Comparison of ENCODE assay signal across 12 mouse cellular contexts in the genomic region with DNA sequence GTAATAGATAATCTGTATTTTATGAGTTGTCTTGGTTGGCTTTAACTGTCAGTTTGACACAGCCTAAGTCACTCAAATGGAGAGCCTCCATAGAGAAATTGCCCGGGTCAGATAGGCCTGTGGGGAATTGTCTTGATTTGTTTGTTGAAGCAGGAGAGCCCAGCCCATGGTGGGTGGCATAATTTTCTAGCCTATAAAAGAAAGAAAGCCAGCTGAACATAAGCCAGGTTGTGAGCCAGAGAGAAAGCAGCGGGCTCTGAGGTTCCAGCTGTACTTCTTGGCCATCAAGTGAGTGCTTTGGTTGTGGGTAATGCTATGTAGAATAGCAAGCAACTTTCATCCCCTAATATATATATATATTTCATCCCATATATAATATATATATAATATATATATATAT.
"Had no signal": no experiment of that assay in that cellular context is flagged by ENCODE, and none has a peak within 500 bp of the region (broad histone marks: within the 10 kb centered on the region; RNA-seq: fewer than 3 reads in every experiment).

No protein-coding gene starts in this region.

- DNase-seq: lung, adult 18-20 months; lung, embryonic 14.5 days; lung, postnatal 10 days; lung, postnatal 4 days; retina, postnatal 1 day; right cerebral cortex, adult 18-20 months; right cerebral cortex, postnatal 25 days; right cerebral cortex, postnatal 4 days; spleen, adult 18-20 months; thymus, adult 18-20 months; thymus, postnatal 14 days; thymus, postnatal 36 days had no signal
